Comparison of ENCODE assay signal across 8 mouse cellular contexts in the genomic region with DNA sequence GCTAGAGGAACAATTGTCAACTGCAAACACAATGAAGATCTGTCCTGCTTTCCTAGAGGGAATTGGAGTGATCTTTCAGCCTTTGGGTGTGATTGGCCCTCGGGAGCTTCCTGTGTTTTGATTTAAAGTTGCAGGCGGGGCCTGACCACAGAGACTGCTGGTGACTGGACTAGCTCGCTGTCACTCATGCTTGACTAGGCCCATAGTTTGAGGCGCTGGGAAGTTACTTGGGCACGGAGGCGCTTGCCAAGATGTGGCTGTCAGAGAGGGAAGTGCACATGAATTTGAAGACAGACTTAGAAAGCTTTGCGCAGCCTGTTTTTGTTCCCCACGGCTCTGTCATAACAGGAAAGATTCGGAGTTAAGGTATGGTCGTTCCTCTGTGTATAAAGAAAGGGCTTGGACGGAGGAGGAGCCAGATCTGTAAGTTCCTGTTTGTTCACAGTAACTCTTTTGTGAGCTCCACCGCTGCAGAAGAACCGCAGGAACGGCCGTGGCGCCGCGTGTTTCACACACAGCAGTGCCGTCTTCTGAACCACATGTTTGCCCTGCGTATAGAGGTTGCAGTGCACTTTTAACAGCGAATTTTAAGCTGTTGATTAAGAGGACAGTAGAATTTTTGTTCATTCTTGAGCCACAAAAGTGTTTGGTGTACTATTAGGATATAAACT. TPM values are rescaled to one million over a fixed set of nuclear protein-coding genes. Genes with fewer than 3 reads are reported as not detected.
DNase-seq lines count a peak whose midpoint lies in the region; ATAC-seq and TF ChIP-seq lines count a peak whose summit lies in the region.

No protein-coding gene starts in this region.

- ATAC-seq in embryonic facial prominence, embryonic 13.5 days (ENCODE audit: insufficient number of reproducible peaks, insufficient read depth, low FRiP score, low TSS enrichment, low read depth) = peak; percentile 96
- peak; percentile 99 for ATAC-seq in limb, embryonic 13.5 days (ENCODE audit: low FRiP score, low read depth)
- ATAC-seq in midbrain, embryonic 16.5 days = peak; percentile 98

- peak; percentile 84 for DNase-seq in 3134 (ENCODE audit: extremely low read depth, insufficient read length, low spot score)
- peak; percentile 95 to 96 for DNase-seq in adrenal gland, postnatal 36 days
- DNase-seq in heart, adult 2 months = peak; percentile 97 to 98
- DNase-seq in kidney, adult 8-10 months = peak; percentile 97 to 100
- peak; percentile 82 to 91 for DNase-seq in spleen, postnatal 10 days (ENCODE audit: low spot score in 2 of 2)

- intact Hi-C loops in heart, adult 2 months (cut with DNase I) = loop anchor here (1.0 kb wide), 1 partner anchor 23 kb away; a partner anchor contains a TSS

- no peaks in the 10 kb centered on the region for H3K79me2 ChIP-seq in heart, adult 2 months (replicated peaks; ENCODE audit: control insufficient read depth, insufficient read depth, low read length)

- H3K9ac ChIP-seq in embryonic facial prominence, embryonic 13.5 days = peak overlapping the region; percentile 68
- peak overlapping the region; percentile 58 for H3K9ac ChIP-seq in heart, adult 2 months (ENCODE audit: low read depth, low read length)
- H3K9ac ChIP-seq in limb, embryonic 13.5 days = peak overlapping the region; percentile 68
- peak overlapping the region; percentile 38; the same call in 1 of the 2 replicates for H3K9ac ChIP-seq in midbrain, embryonic 16.5 days (ENCODE audit: low read depth, low read length)

- peaks cover 29% of the 10 kb centered on the region for H3K36me3 ChIP-seq in embryonic facial prominence, embryonic 13.5 days
- H3K36me3 ChIP-seq in heart, adult 2 months (ENCODE audit: control insufficient read depth, insufficient read depth, low read length) = no peaks in the 10 kb centered on the region; the same call in 1 of the 2 replicates
- H3K36me3 ChIP-seq in limb, embryonic 13.5 days = peaks cover 34% of the 10 kb centered on the region
- H3K36me3 ChIP-seq in midbrain, embryonic 16.5 days (ENCODE audit: control insufficient read depth, insufficient read depth, low read length) = 0 out of 2 replicates have a peak, but pooled peaks cover 5% of the 10 kb centered on the region

- peak overlapping the region; percentile 66 for H3K4me2 ChIP-seq in embryonic facial prominence, embryonic 13.5 days
- peak overlapping the region; percentile 75 for H3K4me2 ChIP-seq in limb, embryonic 13.5 days (replicated peaks)
- H3K4me2 ChIP-seq in midbrain, embryonic 16.5 days (ENCODE audit: low read length) = peak overlapping the region; percentile 62

- no peaks in the 10 kb centered on the region for H3K9me3 ChIP-seq in embryonic facial prominence, embryonic 13.5 days
- H3K9me3 ChIP-seq in limb, embryonic 13.5 days = no peaks in the 10 kb centered on the region
- H3K9me3 ChIP-seq in midbrain, embryonic 16.5 days (replicated peaks; ENCODE audit: control insufficient read depth, low read length, poor library complexity, severe bottlenecking) = no peaks in the 10 kb centered on the region

- peak; percentile 87 for TF ChIP-seq POLR2A in heart, adult 2 months (IDR thresholded peaks at IDR 0.05; ENCODE audit: insufficient read depth, low read depth, low read length)

- WGBS in embryonic facial prominence, embryonic 13.5 days = under 1% methylated on average over 21 of the region's 21 CpGs
- WGBS in heart, adult 2 months = under 1% methylated on average over 21 of the region's 21 CpGs
- WGBS in limb, embryonic 13.5 days = under 1% methylated on average over 21 of the region's 21 CpGs
- 0% methylated on average over 21 of the region's 21 CpGs for WGBS in midbrain, embryonic 16.5 days

- H3K27ac ChIP-seq in embryonic facial prominence, embryonic 13.5 days = peak overlapping the region; percentile 92
- peak overlapping the region; percentile 83 for H3K27ac ChIP-seq in heart, adult 2 months
- H3K27ac ChIP-seq in limb, embryonic 13.5 days = peak overlapping the region; percentile 85
- H3K27ac ChIP-seq in midbrain, embryonic 16.5 days (ENCODE audit: low read length) = 0 out of 2 replicates have a peak overlapping the region, but pooled peaks have one; percentile 28

- peaks cover 6% of the 10 kb centered on the region for H3K4me1 ChIP-seq in embryonic facial prominence, embryonic 13.5 days
- H3K4me1 ChIP-seq in heart, adult 2 months (ENCODE audit: control insufficient read depth, insufficient read depth, low read length) = peaks cover 4% of the 10 kb centered on the region
- peaks cover 17% of the 10 kb centered on the region for H3K4me1 ChIP-seq in limb, embryonic 13.5 days
- H3K4me1 ChIP-seq in midbrain, embryonic 16.5 days (ENCODE audit: control insufficient read depth, insufficient read depth, low read length) = peaks cover 10% of the 10 kb centered on the region; the same call in 1 of the 2 replicates

- peak overlapping the region; percentile 53 for H3K4me3 ChIP-seq in embryonic facial prominence, embryonic 13.5 days
- peak overlapping the region; percentile 58 for H3K4me3 ChIP-seq in heart, adult 2 months
- H3K4me3 ChIP-seq in limb, embryonic 13.5 days = peak overlapping the region; percentile 53
- peak overlapping the region; percentile 44 for H3K4me3 ChIP-seq in midbrain, embryonic 16.5 days (ENCODE audit: low read depth, low read length)

- no peaks in the 10 kb centered on the region for H3K27me3 ChIP-seq in embryonic facial prominence, embryonic 13.5 days
- no peaks in the 10 kb centered on the region for H3K27me3 ChIP-seq in heart, adult 2 months (ENCODE audit: control insufficient read depth, insufficient read depth, low read length)
- no peaks in the 10 kb centered on the region for H3K27me3 ChIP-seq in limb, embryonic 13.5 days
- H3K27me3 ChIP-seq in midbrain, embryonic 16.5 days (ENCODE audit: control insufficient read depth, insufficient read depth, low read depth, low read length) = no peaks in the 10 kb centered on the region

- peak; percentile 49 for TF ChIP-seq CTCF in heart, adult 2 months (IDR thresholded peaks at IDR 0.05)

- TF ChIP-seq EP300 in heart, adult 2 months (IDR thresholded peaks at IDR 0.05; ENCODE audit: insufficient read depth, low read depth, low read length) = peak; percentile 67; the same call in 1 of the 2 replicates

RNA-seq across cellular contexts. Expression of a gene that starts 22.8 kb away (rescaled TPM):
- 10 to 100 TPM; 12.0 to 14.6 TPM for total RNA-seq in adrenal gland, postnatal 36 days (2021)
- polyA plus RNA-seq in embryonic facial prominence, embryonic 13.5 days (2015; fragmentation: Nextera tagmentation; extraction: Ambion mirVana) = 32.1 and 32.3 TPM in 2 replicates
- total RNA-seq in heart, adult 2 months (2021) = 1 to 10 TPM; 5.0 to 5.3 TPM
- polyA plus RNA-seq in heart, adult 2 months (2012; rRNA removed) = 6.5 and 8.1 TPM in 2 replicates
- polyA plus RNA-seq in limb, embryonic 13.5 days (2015; fragmentation: Nextera tagmentation; extraction: Ambion mirVana) = 27.2 and 27.3 TPM in 2 replicates
- 10.6 TPM in 2 replicates for polyA plus RNA-seq in midbrain, embryonic 16.5 days (2015; fragmentation: Nextera tagmentation; extraction: Ambion mirVana)

RNA-seq across cellular contexts. Expression of a gene that starts 30.8 kb away (rescaled TPM):
- under 1 TPM; 0.26 to 0.40 TPM for total RNA-seq in adrenal gland, postnatal 36 days (2021)
- 0.30 and 0.61 TPM in 2 replicates for polyA plus RNA-seq in embryonic facial prominence, embryonic 13.5 days (2015; fragmentation: Nextera tagmentation; extraction: Ambion mirVana)
- total RNA-seq in heart, adult 2 months (2021) = not detected
- polyA plus RNA-seq in heart, adult 2 months (2012; rRNA removed) = 0.14 and 0.35 TPM in 2 replicates
- 0.28 and 0.60 TPM in 2 replicates for polyA plus RNA-seq in limb, embryonic 13.5 days (2015; fragmentation: Nextera tagmentation; extraction: Ambion mirVana)
- 0.41 and 0.80 TPM in 2 replicates for polyA plus RNA-seq in midbrain, embryonic 16.5 days (2015; fragmentation: Nextera tagmentation; extraction: Ambion mirVana)

Comparison
In these comparisons a context has a peak if more than half of its experiments do, and no peak if none do; other contexts are left out.
1. Peak in every context shown above with its lines: DNase-seq, ATAC-seq, H3K4me3 ChIP-seq and H3K27ac ChIP-seq.
2. H3K27ac ChIP-seq: peak in every context shown above with its lines; median percentile 92 in embryonic facial prominence, embryonic 13.5 days; 85 in limb, embryonic 13.5 days; 83 in heart, adult 2 months; 28 in midbrain, embryonic 16.5 days.